Mouse (Mus musculus) testis, postnatal 14 days (tissue): ENCODE measurements at regions not wholly inside any gene's neighbourhood (a gene's known extent, or its start where the extent isn't known, plus 50 kb on each side); places are given as distances from the start of the nearest gene placed in this dataset.

Experiments
- DNase-seq: peaks from one replicate; pipeline ENCODE4 v3.0.0; 2021; ENCODE audit warnings: low spot score

GRCm38 (mm10) chr17:61960837-61961236, 920.3 kb downstream of the Efna5 start:
- DNase-seq: no peak

- no peak for DNase-seq
Observed at GRCm38 (mm10) chr17:61960017-61960813, 920.9 kb downstream of the Efna5 start.

- DNase-seq: no peak
Observed at GRCm38 (mm10) chr17:61917766-61918165, 963.4 kb downstream of the Efna5 start.

GRCm38 (mm10) chr17:61902898-61903297, 978.2 kb downstream of the Efna5 start:
- peak; percentile 78 for DNase-seq

GRCm38 (mm10) chr17:61890631-61891030, 990.5 kb downstream of the Efna5 start:
- no peak for DNase-seq

- no peak for DNase-seq
Observed at GRCm38 (mm10) chr17:61866154-61866553, 1015.0 kb downstream of the Efna5 start.

GRCm38 (mm10) chr17:61862437-61862836, 1018.7 kb downstream of the Efna5 start:
- no peak for DNase-seq

GRCm38 (mm10) chr17:61837555-61837954, 1043.6 kb downstream of the Efna5 start:
- DNase-seq: no peak

- DNase-seq: no peak
Observed at GRCm38 (mm10) chr17:61815490-61815889, 1065.6 kb downstream of the Efna5 start.

- DNase-seq: no peak
Observed at GRCm38 (mm10) chr17:61768361-61768760, 1112.8 kb downstream of the Efna5 start.

GRCm38 (mm10) chr17:61765143-61765542, 1116.0 kb downstream of the Efna5 start:
- no peak for DNase-seq
